In the genomic region with DNA sequence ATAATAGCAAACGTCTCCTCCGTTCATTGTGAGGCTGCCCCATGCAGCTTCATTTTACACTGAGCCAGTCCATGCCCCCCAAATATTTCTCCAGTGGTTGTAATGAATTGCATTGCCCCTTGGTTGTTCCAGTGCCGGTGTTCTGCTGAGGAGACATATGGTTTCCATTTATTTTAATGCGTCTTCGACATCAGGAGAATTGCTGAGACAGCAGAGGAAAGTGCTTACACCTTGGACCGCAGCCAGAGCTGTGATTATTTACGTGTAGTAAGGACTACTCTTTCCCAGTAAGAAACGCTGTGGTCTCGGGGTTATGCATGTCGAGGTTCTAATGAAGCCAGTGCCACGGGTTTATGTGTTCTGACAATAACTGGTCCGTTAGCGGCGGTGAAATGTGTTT, we compare ENCODE assay signal across 7 mouse cellular contexts.
DNase-seq lines count a peak whose midpoint lies in the region; ATAC-seq and TF ChIP-seq lines count a peak whose summit lies in the region.

No protein-coding gene starts in this region.

- WGBS in stomach, embryonic 14.5 days, result 33% methylated on average over 14 of the region's 14 CpGs
- WGBS in stomach, postnatal 0 days, result 47% methylated on average over 14 of the region's 14 CpGs
- 14% methylated on average over 14 of the region's 14 CpGs for WGBS in forebrain, embryonic 16.5 days
- 42% methylated on average over 14 of the region's 14 CpGs for WGBS in stomach, embryonic 15.5 days

- H3K36me3 ChIP-seq in stomach, embryonic 14.5 days (ENCODE audit: control insufficient read depth, insufficient read depth, low read length), result no peaks in the 10 kb centered on the region
- no peaks in the 10 kb centered on the region for H3K36me3 ChIP-seq in stomach, postnatal 0 days (ENCODE audit: control insufficient read depth, insufficient read depth, low read length)
- H3K36me3 ChIP-seq in forebrain, embryonic 16.5 days (ENCODE audit: control insufficient read depth, insufficient read depth), result no peaks in the 10 kb centered on the region
- H3K36me3 ChIP-seq in stomach, embryonic 15.5 days, result no peaks in the 10 kb centered on the region

- no peaks in the 10 kb centered on the region for H3K4me1 ChIP-seq in stomach, embryonic 14.5 days (ENCODE audit: control insufficient read depth, insufficient read depth, low read length)
- no peaks in the 10 kb centered on the region for H3K4me1 ChIP-seq in stomach, postnatal 0 days (replicated peaks; ENCODE audit: control insufficient read depth, insufficient read depth)
- H3K4me1 ChIP-seq in forebrain, embryonic 16.5 days (replicated peaks; ENCODE audit: control insufficient read depth, insufficient read depth, low read length), result peaks cover 26% of the 10 kb centered on the region
- H3K4me1 ChIP-seq in stomach, embryonic 15.5 days, result no peaks in the 10 kb centered on the region

- no peak for DNase-seq in stomach, postnatal 0 days (ENCODE audit: low spot score)
- peak; percentile 23 to 54 for DNase-seq in kidney, postnatal 36 days
- DNase-seq in spleen, adult 12 weeks (ENCODE audit: low spot score), result no peak

- H3K27me3 ChIP-seq in stomach, embryonic 14.5 days (ENCODE audit: control insufficient read depth, insufficient read depth, low read length), result no peaks in the 10 kb centered on the region
- no peaks in the 10 kb centered on the region for H3K27me3 ChIP-seq in stomach, postnatal 0 days (ENCODE audit: control insufficient read depth, insufficient read depth, low read length)
- no peaks in the 10 kb centered on the region for H3K27me3 ChIP-seq in forebrain, embryonic 16.5 days (replicated peaks; ENCODE audit: control insufficient read depth, insufficient read depth, low read length)
- H3K27me3 ChIP-seq in stomach, embryonic 15.5 days (replicated peaks), result no peaks in the 10 kb centered on the region

- peak overlapping the region; percentile 13; the same call in 1 of the 2 replicates for H3K4me2 ChIP-seq in stomach, embryonic 14.5 days (replicated peaks; ENCODE audit: low read depth, low read length)
- H3K4me2 ChIP-seq in stomach, postnatal 0 days (replicated peaks; ENCODE audit: low read depth), result no peak overlapping the region
- H3K4me2 ChIP-seq in forebrain, embryonic 16.5 days (ENCODE audit: low read length), result peak overlapping the region; percentile 40
- H3K4me2 ChIP-seq in stomach, embryonic 15.5 days, result peak overlapping the region; percentile 5; the same call in 1 of the 2 replicates

- H3K4me3 ChIP-seq in stomach, embryonic 14.5 days (ENCODE audit: low read depth, low read length), result no peak overlapping the region
- no peak overlapping the region for H3K4me3 ChIP-seq in stomach, postnatal 0 days (ENCODE audit: low read depth, low read length)
- H3K4me3 ChIP-seq in forebrain, embryonic 16.5 days (replicated peaks; ENCODE audit: low read length), result no peak overlapping the region
- no peak overlapping the region for H3K4me3 ChIP-seq in stomach, embryonic 15.5 days (replicated peaks)

- 0 out of 2 replicates have a peak, but pooled peaks have one; percentile 14 for ATAC-seq in stomach, embryonic 14.5 days (ENCODE audit: insufficient number of reproducible peaks, insufficient read depth, low FRiP score, low read depth)
- no peak for ATAC-seq in stomach, postnatal 0 days (ENCODE audit: low FRiP score, low TSS enrichment)
- ATAC-seq in forebrain, embryonic 16.5 days, result 0 out of 2 replicates have a peak, but pooled peaks have one; percentile 11
- no peak; the same call in 1 of the 2 replicates for ATAC-seq in stomach, embryonic 15.5 days (ENCODE audit: insufficient read depth, low FRiP score, low read depth)
- ATAC-seq in megakaryocyte, adult 5-6 weeks (ENCODE audit: poor library complexity, severe bottlenecking), result no peak

- no peak overlapping the region for H3K9ac ChIP-seq in stomach, embryonic 14.5 days (replicated peaks; ENCODE audit: low read depth, low read length)
- H3K9ac ChIP-seq in stomach, postnatal 0 days (ENCODE audit: low read length), result no peak overlapping the region
- no peak overlapping the region for H3K9ac ChIP-seq in forebrain, embryonic 16.5 days (replicated peaks; ENCODE audit: low read depth, low read length)
- no peak overlapping the region for H3K9ac ChIP-seq in stomach, embryonic 15.5 days

- H3K27ac ChIP-seq in stomach, embryonic 14.5 days (ENCODE audit: low read length), result no peak overlapping the region
- H3K27ac ChIP-seq in stomach, postnatal 0 days (replicated peaks), result no peak overlapping the region
- peak overlapping the region; percentile 76 for H3K27ac ChIP-seq in forebrain, embryonic 16.5 days (ENCODE audit: low read length)
- H3K27ac ChIP-seq in stomach, embryonic 15.5 days, result no peak overlapping the region

- H3K9me3 ChIP-seq in stomach, embryonic 14.5 days (ENCODE audit: control insufficient read depth, low read depth, low read length), result no peaks in the 10 kb centered on the region
- H3K9me3 ChIP-seq in stomach, postnatal 0 days (ENCODE audit: control insufficient read depth, low read length), result no peaks in the 10 kb centered on the region
- no peaks in the 10 kb centered on the region for H3K9me3 ChIP-seq in forebrain, embryonic 16.5 days (ENCODE audit: control insufficient read depth, low read length)
- H3K9me3 ChIP-seq in stomach, embryonic 15.5 days, result no peaks in the 10 kb centered on the region

- TF ChIP-seq EP300 in stomach, postnatal 0 days (optimal IDR thresholded peaks at IDR 0.05), result no peak

- no peak for TF ChIP-seq CTCF in stomach, postnatal 0 days (IDR thresholded peaks at IDR 0.05; ENCODE audit: low read depth)

Comparison
In these comparisons a context has a peak if more than half of its experiments do, and no peak if none do; other contexts are left out.
1. ATAC-seq: peak in stomach, embryonic 14.5 days (single experiment) and forebrain, embryonic 16.5 days (single experiment); none in stomach, postnatal 0 days (single experiment), stomach, embryonic 15.5 days (single experiment) and megakaryocyte, adult 5-6 weeks (single experiment).
2. DNase-seq: peak in kidney, postnatal 36 days (2 of 2); none in stomach, postnatal 0 days (single experiment) and spleen, adult 12 weeks (single experiment).